Mouse (Mus musculus) A20 (cell line): ENCODE data around the gene Cdc42ep4.

Source experiments
- DNase-seq: peaks from one replicate; pipeline ENCODE4 v3.0.0-alpha.2; 2011; ENCODE audit warnings: low read depth, low spot score

Gene Cdc42ep4

GRCm38 (mm10) chr11:113777878-113778464 lies 26.3 kb upstream of the Cdc42ep4 start:
- no peak for DNase-seq

GRCm38 (mm10) chr11:113776851-113777511 lies 25.3 kb upstream of the Cdc42ep4 start:
- no peak for DNase-seq

GRCm38 (mm10) chr11:113774773-113775172 lies 23.1 kb upstream of the Cdc42ep4 start:
- no peak for DNase-seq

GRCm38 (mm10) chr11:113773191-113773590 lies 21.5 kb upstream of the Cdc42ep4 start:
- no peak for DNase-seq

- no peak for DNase-seq
These were observed 19.5 kb upstream of the Cdc42ep4 start for GRCm38 (mm10) chr11:113771187-113771586.

GRCm38 (mm10) chr11:113768356-113768755 lies 16.7 kb upstream of the Cdc42ep4 start:
- DNase-seq: no peak

DNA sequence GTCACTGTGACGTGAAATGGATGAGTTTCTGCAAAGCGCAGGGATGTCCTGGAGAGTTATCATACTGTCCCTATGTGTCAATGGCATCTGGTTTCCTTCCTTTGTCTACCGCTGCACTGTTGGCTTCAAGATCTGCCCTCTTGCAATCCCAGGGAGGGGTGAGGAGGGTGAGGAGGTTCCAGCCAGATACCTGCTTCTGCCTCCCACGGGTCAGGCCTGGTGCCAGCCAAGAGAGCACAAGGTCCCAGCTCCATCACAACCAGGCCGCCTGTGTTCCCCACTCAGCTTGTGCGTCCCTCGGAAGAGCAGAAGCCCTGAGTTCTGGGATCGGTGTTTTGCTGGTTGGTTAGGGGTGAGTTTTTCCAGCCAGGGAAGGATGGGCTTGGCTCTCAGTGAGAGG lies 15.6 kb upstream of the Cdc42ep4 start:
- no peak for DNase-seq

DNA sequence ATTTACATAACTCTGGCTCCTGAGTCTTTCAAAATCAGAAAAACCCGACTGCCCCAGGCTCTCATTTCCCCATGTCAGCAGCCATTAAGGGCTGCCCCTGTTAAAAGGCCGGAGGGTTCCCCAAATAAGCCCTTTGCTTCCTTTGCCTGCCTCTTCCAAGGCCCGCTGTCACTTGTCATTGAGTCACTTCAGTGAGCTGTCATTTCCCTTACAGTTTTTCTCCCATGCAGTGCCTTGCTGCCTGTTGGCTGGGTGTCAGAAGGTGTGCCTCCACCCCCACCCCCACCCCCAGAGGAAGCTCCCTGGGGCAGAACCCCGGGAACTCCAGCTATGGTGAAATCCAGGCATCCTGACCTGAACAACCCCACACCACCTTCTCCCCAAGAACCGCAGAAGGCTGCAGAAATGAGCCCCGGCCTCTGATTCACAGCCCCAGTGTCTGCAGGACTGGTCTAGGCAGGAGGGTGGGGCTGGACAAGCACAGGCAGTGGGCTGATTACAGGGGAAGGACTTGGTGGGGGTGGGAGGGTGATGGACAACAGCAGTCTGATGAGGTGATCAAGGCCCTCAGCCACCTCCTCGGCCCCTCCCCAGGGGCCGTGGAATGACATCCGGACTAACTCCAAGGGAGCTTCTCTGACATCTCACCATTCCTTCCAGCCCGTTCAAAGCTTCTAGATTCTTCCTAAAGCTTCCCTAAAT lies 14.8 kb upstream of the Cdc42ep4 start:
- no peak for DNase-seq

- no peak for DNase-seq
These were observed 12.6 kb upstream of the Cdc42ep4 start for GRCm38 (mm10) chr11:113764132-113764849.

DNA sequence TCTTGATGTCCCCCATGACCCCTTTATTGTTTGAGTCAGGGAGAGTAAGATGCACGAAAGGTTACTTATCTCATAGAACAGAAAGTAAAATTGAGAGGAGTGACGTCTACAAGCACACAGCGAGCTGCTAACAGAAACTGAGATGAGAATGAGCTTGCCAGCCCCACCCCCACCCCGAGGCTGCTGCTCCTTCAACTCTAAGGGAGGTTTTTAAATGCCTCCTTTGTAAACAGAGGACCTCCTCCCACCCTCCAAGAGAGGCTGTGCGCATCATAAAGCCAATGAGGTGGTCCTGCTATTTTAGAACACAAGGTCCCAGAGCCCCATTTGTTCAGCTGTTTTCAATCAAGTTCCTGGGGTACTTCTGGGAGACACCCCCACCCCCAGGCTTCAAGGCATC lies 11.8 kb upstream of the Cdc42ep4 start:
- DNase-seq: no peak

DNA sequence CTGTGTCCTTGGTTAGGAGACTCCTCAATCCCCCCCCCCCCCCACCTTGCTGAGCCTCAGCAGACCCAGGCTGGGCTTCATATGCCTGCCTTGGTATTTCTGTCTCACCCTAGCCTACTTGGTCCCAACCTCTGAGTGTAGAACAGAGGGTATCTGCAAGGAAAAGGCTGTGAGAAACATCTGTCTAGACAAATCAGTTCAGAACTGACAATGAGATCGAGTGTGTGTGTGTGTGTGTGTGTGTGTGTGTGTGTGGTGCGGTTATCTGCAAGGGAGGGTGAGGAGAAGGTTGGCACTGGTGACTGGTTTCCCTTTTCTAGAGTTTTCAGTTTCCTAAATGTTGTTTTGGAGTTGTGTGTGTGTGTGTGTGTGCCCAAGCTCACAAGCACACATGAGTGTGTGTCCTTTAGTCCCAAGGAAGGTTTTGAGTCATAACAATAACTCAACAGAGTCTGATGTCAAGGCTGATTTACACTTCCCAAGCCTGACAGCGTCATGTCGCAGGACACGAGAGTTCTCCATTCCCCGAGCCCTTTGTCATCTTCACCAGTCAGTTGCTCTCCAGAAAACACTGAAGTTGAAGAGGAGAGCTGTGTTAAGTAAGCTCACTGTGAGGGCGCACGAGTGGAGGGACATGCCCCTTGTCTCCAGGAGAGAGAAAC lies 10.6 kb upstream of the Cdc42ep4 start:
- DNase-seq: no peak

DNA sequence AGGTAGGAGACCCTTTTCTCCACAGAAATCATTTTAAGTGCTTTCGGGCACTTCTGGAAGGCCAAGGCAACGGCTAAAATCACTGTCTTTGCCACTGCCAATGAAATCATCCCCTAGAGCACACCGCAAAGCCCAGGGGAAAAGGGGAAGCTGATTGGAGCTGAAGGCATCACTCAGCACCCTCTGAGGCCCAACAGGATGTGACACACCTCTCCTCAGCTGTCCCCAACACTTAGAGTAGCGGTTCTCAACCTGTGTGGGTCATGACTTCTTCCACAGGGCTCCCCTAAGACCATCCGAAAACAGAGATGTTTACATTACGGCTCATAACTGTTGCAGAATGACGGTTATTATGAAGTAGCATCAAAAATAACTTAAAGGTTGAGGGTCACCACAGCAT lies 10.0 kb upstream of the Cdc42ep4 start:
- no peak for DNase-seq

GRCm38 (mm10) chr11:113760476-113760875 lies 8.8 kb upstream of the Cdc42ep4 start:
- no peak for DNase-seq

GRCm38 (mm10) chr11:113758851-113759250 lies 7.2 kb upstream of the Cdc42ep4 start:
- no peak for DNase-seq

GRCm38 (mm10) chr11:113756578-113756977 lies 4.9 kb upstream of the Cdc42ep4 start:
- DNase-seq: no peak

DNA sequence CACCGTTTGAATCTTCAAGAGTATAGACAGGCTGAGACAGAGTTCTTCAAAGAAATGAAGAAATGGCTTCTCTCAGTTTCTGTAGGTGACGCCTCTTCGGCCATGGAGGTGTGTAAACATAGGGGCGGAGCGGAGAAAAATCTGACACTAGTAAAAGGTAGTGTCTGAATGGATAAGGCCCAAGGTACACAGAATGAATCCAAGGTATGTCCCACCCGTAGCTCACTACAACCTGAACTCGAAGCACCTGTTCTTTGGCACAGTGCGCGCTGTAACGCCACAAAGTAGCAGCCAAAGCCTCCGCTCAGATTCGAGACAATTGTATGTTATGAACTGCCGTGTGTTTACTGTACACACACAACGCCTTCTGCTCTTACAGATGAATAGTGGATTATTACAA lies 4.2 kb upstream of the Cdc42ep4 start:
- DNase-seq: no peak

GRCm38 (mm10) chr11:113754845-113755244 lies 3.2 kb upstream of the Cdc42ep4 start:
- DNase-seq: no peak

DNA sequence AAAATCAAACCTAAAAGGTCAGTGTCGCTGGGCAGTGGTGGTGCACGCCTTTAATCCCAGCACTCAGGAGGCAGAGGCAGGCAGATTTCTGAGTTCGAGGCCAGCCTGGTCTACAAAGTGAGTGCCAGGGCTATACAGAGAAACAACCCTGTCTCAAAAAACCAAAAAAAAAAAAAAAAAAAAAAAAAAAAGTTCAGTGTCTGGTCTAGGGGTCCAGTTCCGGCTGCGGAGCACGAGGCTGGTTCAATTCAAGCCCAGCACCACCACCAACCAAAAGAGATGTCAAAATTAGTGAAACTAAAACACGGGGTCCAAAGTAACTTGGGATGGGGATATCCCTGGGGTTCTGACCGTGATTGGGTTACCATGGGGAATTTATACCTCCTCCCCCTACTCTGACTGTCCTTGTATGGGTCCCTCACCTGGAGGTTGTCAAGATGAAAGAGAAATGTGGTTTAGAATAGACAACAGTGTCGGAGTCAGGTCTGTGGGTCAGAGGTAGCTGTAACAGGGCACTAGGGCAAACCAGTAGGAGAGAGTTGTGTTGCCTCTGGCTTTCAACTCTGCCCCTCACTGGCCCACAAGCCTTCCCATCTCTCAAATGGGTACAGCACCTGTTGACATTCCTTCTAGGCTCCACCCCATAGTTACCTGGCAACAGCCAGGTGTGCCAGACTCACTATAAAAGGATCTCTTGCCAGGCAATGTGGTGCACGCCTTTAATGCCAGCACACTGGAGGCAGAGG lies 1.2 kb upstream of the Cdc42ep4 start:
- DNase-seq: peak; percentile 8

- DNase-seq: peak; percentile 66
These were observed 529 bp upstream of the Cdc42ep4 start for GRCm38 (mm10) chr11:113752158-113752661.

- peak; percentile 7 for DNase-seq
These were observed 854 bp downstream of the Cdc42ep4 start for GRCm38 (mm10) chr11:113750571-113751483.
